Mouse (Mus musculus) kidney, postnatal 0 days (tissue): ENCODE measurements around the gene Vipas39. TPM values are rescaled to one million over a fixed set of nuclear protein-coding genes. Genes with fewer than 3 reads are reported as not detected.
A peak's percentile ranks its signal among the peaks of the same experiment; 100 is the strongest.

Experiments used
- ATAC-seq: fragments of 200-750 bp; cut with Nextera tagmentation; replicated peaks from 2 replicates; pipeline ENCODE4 v1.8.0; 2017; ENCODE audit warnings: low read depth, moderate number of reproducible peaks, moderate TSS enrichment, moderate library complexity; ENCODE audit not compliant: low FRiP score
- DNase-seq: peaks from one replicate; pipeline ENCODE4 v3.0.0-alpha.2; 2016; ENCODE audit warnings: low spot score
- H3K27ac ChIP-seq: fragments of 300-500 bp; sonication (generic); 2 replicates; pipeline ENCODE4 v1.5.1; 2014; ENCODE audit warnings: mild to moderate bottlenecking
- H3K27me3 ChIP-seq: fragments of 300-500 bp; sonication (generic); 2 replicates; pipeline ENCODE4 v1.6.1; 2014; ENCODE audit warnings: low read length, mixed read lengths; ENCODE audit not compliant: insufficient read depth
- H3K36me3 ChIP-seq: fragments of 300-500 bp; sonication (generic); 2 replicates; pipeline ENCODE4 v1.6.1; 2014; ENCODE audit warnings: low read length, mixed read lengths; ENCODE audit not compliant: insufficient read depth
- H3K4me1 ChIP-seq: fragments of 300-500 bp; sonication (generic); replicated peaks from 2 replicates; pipeline ENCODE4 v1.6.1; 2014; ENCODE audit warnings: antibody characterized with exemption, low read length, mixed read lengths; ENCODE audit not compliant: insufficient read depth
- H3K4me2 ChIP-seq: fragments of 300-500 bp; sonication (generic); 2 replicates; pipeline ENCODE4 v1.6.1; 2014; ENCODE audit warnings: mild to moderate bottlenecking, low read length, moderate library complexity, mixed read lengths
- H3K4me3 ChIP-seq: fragments of 300-500 bp; sonication (generic); replicated peaks from 2 replicates; pipeline ENCODE4 v1.5.1; 2014; ENCODE audit warnings: low read depth, low read length
- H3K9ac ChIP-seq: fragments of 300-500 bp; sonication (generic); 2 replicates; pipeline ENCODE4 v1.6.1; 2014; ENCODE audit warnings: low read depth, low read length
- H3K9me3 ChIP-seq: fragments of 300-500 bp; sonication (generic); replicated peaks from 2 replicates; pipeline ENCODE4 v1.6.1; 2016; ENCODE audit warnings: low read length, inconsistent platforms, mixed read lengths
- CTCF ChIP-seq: IDR thresholded peaks from 2 replicates; pipeline ENCODE4 v1.5.1; 2016; ENCODE audit warnings: antibody characterized with exemption, low read depth, mild to moderate bottlenecking, moderate library complexity
- WGBS: fragments of 180-500 bp; shearing (Covaris S2); extraction: QIAGEN DNeasy Blood & Tissue Kit; methylation state at CpG from one replicate; pipeline ENCODE4 v1.1.7; 2014; 5-methylcytosine and 5-hydroxymethylcytosine counted together
- polyA plus RNA-seq: library from polyadenylated mRNA; unstranded; fragments of >200 nt; fragmentation: Nextera tagmentation; extraction: Ambion mirVana; gene quantifications from 2 replicates; pipeline ENCODE4 v1.2.1, GENCODE M21; 2015

The Vipas39 gene
- polyA plus RNA-seq, 1 experiment from 2014 or later, result 38.1 TPM

DNA sequence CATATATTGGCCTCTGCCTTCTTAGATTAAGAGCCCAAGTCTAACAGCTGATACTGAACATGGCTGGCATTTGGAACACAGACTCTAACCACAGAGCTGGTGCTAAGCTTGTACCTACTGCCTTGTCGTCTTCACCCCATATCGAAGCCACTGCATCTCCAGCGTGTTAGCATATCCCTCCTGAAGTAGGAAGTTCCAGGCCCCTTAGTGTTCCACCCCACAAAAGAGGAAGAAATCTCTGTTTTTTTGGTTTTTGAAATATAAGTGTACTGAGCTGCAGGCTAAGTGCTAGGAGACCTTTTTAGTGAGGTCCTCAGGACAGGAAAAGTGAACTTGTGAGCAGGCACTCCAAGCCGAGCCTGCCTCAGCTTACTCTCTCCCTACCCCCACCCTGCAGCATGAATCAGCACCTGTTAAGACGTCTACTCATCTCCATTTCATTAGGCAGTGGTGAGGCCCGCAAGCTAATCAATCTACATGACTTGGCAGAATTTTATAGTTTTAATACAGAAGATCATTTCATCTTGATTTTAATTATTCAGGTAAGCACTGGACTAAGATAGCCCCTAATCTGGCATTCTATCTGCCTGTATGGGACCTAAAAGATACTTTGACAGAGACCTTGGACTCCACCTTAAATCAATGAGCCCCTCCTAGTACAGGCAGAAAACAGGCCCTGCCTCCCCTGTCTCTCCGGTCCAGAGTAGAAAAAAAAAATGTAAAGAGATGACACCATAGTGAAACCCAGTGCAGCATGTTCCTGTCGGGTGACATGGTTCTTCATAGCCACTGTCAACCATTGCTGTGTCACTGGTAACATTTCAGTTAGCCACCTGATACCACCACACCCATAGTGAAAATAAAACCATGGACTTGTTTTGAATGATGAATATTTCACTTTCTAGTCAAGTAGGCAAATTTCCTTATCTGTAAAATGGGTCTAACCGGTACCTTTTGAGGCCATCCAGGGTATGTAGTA is 9.1 kb upstream of the Vipas39 start:
- no peak overlapping the region for H3K27ac ChIP-seq
- H3K9ac ChIP-seq, result no peak overlapping the region
- peaks cover 10% of the 10 kb centered on the region; the same call in 1 of the 2 replicates for H3K4me1 ChIP-seq
- no peak overlapping the region for H3K4me3 ChIP-seq
- peaks cover 34% of the 10 kb centered on the region for H3K36me3 ChIP-seq
- ATAC-seq, result no peak
- TF ChIP-seq CTCF, result no peak
- no peaks in the 10 kb centered on the region for H3K9me3 ChIP-seq
- H3K4me2 ChIP-seq, result no peak overlapping the region
- DNase-seq, result no peak
- 89% methylated on average over 9 of the region's 9 CpGs for WGBS
- H3K27me3 ChIP-seq, result no peaks in the 10 kb centered on the region

GRCm38 (mm10) chr12:87267682-87268081 is 1.6 kb upstream of the Vipas39 start:
- peak; percentile 63 for TF ChIP-seq CTCF
- Histone ChIP-seq H3K4me2 (peak overlapping the region; percentile 86), H3K36me3 (peaks cover 26% of the 10 kb centered on the region), H3K27ac (no peak overlapping the region), H3K4me1 (0 out of 2 replicates have a peak, but pooled peaks cover 6% of the 10 kb centered on the region), H3K9me3 (no peaks in the 10 kb centered on the region), H3K9ac (peak overlapping the region; percentile 72; the same call in 1 of the 2 replicates), H3K4me3 (peak overlapping the region; percentile 76), H3K27me3 (no peaks in the 10 kb centered on the region)
- WGBS, result 21% methylated on average over 4 of the region's 4 CpGs
- no peak for ATAC-seq
- DNase-seq, result peak; percentile 72

GRCm38 (mm10) chr12:87266827-87267603 is 959 bp upstream of the Vipas39 start:
- H3K4me3 ChIP-seq, result peak overlapping the region; percentile 76
- H3K4me2 ChIP-seq, result peak overlapping the region; percentile 86
- H3K9me3 ChIP-seq, result no peaks in the 10 kb centered on the region
- peaks cover 24% of the 10 kb centered on the region; the same call in 1 of the 2 replicates for H3K36me3 ChIP-seq
- no peak for TF ChIP-seq CTCF
- H3K9ac ChIP-seq, result peak overlapping the region; percentile 72
- 0 out of 2 replicates have a peak, but pooled peaks cover 6% of the 10 kb centered on the region for H3K4me1 ChIP-seq
- no peaks in the 10 kb centered on the region for H3K27me3 ChIP-seq
- DNase-seq (peak; percentile 58), ATAC-seq (peak; percentile 62)
- peak overlapping the region; percentile 89 for H3K27ac ChIP-seq
- WGBS, result under 1% methylated on average over 31 of the region's 31 CpGs

DNA sequence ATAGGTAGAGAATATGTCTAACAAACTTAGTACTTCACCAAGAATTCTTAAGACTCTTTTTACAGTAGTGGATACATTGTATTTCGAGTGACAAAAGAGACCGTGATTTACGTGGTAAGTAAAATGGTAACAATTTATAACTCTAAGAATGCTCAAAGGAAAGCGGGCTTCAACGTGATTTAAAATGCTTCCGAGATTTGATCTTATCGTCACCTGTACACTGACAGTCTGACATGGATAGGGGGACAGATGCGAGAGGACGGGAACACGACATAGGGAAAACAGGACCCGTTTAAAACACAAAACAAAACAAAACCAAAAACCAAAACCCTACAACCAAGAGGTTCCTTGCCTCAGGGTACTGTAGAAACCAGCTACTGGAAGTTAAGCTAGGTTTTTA is 612 bp downstream of the Vipas39 start:
- peak overlapping the region; percentile 76 for H3K27ac ChIP-seq
- H3K27me3 ChIP-seq, result no peaks in the 10 kb centered on the region
- H3K9me3 ChIP-seq, result no peaks in the 10 kb centered on the region
- no peak for DNase-seq
- peak overlapping the region; percentile 76 for H3K4me3 ChIP-seq
- 0 out of 2 replicates have a peak, but pooled peaks cover 6% of the 10 kb centered on the region for H3K4me1 ChIP-seq
- H3K36me3 ChIP-seq, result peaks cover 28% of the 10 kb centered on the region; the same call in 1 of the 2 replicates
- H3K4me2 ChIP-seq, result peak overlapping the region; percentile 72
- 11% methylated on average over 11 of the region's 11 CpGs for WGBS
- ATAC-seq, result no peak
- TF ChIP-seq CTCF, result no peak
- peak overlapping the region; percentile 79 for H3K9ac ChIP-seq

- ATAC-seq, result no peak
- H3K36me3 ChIP-seq, result peaks cover 54% of the 10 kb centered on the region; the same call in 1 of the 2 replicates
These were observed 5.5 kb downstream of the Vipas39 start for GRCm38 (mm10) chr12:87260562-87260961.

GRCm38 (mm10) chr12:87256629-87257028 is 9.4 kb downstream of the Vipas39 start:
- peaks cover 73% of the 10 kb centered on the region for H3K36me3 ChIP-seq
- WGBS, result 95% methylated on average over 5 of the region's 5 CpGs
- no peak overlapping the region for H3K27ac ChIP-seq
- no peak for TF ChIP-seq CTCF
- no peak for ATAC-seq
- no peaks in the 10 kb centered on the region for H3K27me3 ChIP-seq
- no peaks in the 10 kb centered on the region for H3K9me3 ChIP-seq
- no peak overlapping the region for H3K9ac ChIP-seq
- no peak overlapping the region for H3K4me3 ChIP-seq
- no peak for DNase-seq
- no peaks in the 10 kb centered on the region for H3K4me1 ChIP-seq
- no peak overlapping the region for H3K4me2 ChIP-seq

More at GRCm38 (mm10) chr12:87260562-87260961, 5.5 kb downstream of the Vipas39 start:
- no peak overlapping the region for H3K9ac ChIP-seq
- H3K9me3 ChIP-seq, result no peaks in the 10 kb centered on the region
- H3K27ac ChIP-seq, result no peak overlapping the region
- WGBS, result 98% methylated on average over 8 of the region's 8 CpGs
- no peak overlapping the region for H3K4me2 ChIP-seq
- TF ChIP-seq CTCF, result no peak
- H3K4me1 ChIP-seq, result no peaks in the 10 kb centered on the region
- H3K27me3 ChIP-seq, result no peaks in the 10 kb centered on the region
- H3K4me3 ChIP-seq, result no peak overlapping the region
- no peak for DNase-seq
